Mouse (Mus musculus): ENCODE measurements at regions not wholly inside any gene's neighbourhood (a gene's known extent, or its start where the extent isn't known, plus 50 kb on each side); places are given as distances from the start of the nearest gene placed in this dataset.

DNA sequence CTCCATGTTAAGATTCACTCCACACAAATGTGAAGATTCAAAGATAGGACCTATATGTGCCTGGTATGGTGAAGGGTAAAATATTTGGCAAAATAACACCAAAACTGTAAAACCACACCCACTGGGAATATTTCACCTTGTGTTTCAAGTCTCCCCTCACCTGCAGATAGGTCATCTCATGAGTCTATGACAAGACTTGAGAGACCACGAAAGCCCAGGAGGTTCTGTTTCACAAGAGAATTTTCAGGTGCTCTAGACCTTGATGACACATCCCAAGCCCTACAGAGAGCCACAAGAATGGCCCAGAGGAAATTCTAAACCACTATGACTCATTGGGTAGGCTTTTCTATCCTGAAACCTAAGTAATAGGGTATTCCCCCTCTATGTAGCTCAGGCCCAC, 1322.4 kb upstream of the A1bg start:
- DNase-seq (ENCODE audit: low read depth): no peak

DNA sequence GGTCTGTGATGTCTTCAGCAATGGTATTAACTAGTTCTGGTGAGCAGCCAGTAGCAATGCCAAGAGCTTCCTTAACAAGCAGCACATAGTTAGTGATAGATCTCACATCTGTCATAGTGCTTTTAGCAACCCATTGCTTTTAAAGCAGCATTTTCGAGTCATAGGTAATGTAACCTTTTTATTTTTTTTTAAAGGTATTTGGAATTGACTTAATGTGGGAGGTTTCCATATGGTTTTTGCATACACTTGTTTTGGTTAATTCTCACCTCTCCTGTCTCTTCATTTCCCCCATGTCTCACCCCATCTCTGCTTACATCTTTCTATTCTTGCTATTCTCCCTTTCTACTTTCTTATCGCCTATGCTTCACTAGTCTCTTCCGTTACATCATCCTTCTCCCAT, 1322.0 kb upstream of the A1bg start:
- no peak for DNase-seq (ENCODE audit: low read depth)

DNA sequence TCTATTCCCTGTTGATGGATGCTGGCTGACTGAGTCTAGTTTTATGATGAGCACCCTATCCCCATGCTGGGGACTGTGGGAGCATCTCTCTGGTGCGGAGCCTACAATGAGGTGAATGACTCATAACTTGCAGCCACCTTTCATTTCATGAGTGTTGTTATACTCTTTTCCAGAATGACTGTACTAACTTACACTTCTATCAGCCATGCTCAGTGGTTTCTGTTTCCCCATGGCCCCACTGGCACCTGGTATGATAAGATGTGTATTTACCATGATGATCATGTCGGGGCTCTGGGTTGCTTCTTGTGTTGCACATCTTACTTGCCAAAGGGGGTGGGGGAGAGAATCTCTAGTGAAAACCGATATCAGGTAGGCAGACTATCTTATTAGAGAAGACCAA, 1317.2 kb upstream of the A1bg start:
- DNase-seq (ENCODE audit: low read depth): no peak

DNA sequence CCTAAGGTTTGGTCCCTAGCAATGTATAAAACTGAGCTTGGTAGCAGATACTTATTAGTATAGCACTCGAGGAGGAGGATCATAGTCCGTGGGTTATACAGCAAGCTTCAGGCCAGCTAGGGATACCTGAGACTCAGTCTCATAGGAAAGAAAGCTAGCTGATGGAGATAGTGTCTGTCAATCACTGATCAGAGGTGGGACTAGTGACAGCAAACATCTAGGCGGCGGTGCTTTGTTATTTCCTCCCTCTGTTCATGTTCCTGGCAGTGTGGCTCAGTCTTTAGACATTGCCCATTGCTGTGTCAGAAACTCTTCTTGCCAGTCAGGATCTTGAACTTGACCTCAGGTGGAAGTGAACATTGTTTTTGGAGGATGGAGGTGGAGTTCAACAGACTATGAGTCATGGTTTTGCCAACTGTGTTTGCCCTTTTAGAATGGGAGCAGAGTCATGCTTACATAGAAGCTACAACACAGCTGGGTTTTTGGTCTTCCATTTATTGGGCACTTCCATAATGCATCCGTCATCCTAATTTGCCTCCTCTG, 1315.8 kb upstream of the A1bg start:
- DNase-seq (ENCODE audit: low read depth): no peak

DNA sequence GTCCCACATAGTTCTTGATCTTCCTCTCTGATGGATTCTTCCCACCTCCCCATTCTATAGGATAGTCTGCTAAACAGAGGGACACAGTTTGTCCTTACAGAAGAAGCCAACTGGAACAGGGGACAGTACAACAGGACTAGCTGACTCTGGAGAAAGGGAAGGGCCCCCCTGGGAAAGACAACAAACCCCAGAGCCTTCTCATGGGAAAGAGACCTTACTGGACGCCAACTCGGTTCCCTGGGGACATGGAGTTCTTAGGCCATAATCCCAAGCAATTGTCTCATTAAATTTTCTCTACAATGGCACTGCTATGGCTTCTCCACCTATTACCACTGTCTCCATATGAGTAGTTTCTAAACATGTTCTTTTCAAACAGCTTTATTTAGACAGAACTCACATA, 1313.2 kb upstream of the A1bg start:
- DNase-seq (ENCODE audit: low read depth): no peak

DNA sequence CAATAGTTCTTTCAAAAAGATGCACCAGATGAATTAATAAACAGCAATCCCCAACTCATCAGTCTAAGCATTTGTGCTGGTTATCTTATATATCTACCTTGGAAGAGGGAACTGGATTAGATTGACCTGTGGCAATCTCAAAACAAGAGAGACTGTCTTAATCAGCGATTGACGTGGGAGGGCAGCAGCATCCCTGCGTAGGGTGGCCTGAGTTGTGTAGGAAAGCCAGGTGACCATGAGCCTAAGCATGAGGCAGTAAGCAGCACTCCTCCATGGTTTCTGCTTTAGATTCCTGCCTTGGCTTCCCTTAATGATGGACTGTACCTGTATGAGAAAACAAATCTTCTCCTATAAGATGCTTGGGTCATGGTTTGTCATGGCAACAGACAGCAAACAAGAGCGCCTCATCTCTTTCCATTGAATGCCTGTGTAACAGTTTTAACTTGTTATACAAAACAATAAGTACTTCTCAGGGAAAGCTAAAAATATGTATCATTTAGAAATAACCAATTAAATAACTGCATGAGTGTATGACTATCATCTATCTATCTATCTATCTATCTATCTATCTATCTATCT, 1311.5 kb upstream of the A1bg start:
- no peak for DNase-seq (ENCODE audit: low read depth)

DNA sequence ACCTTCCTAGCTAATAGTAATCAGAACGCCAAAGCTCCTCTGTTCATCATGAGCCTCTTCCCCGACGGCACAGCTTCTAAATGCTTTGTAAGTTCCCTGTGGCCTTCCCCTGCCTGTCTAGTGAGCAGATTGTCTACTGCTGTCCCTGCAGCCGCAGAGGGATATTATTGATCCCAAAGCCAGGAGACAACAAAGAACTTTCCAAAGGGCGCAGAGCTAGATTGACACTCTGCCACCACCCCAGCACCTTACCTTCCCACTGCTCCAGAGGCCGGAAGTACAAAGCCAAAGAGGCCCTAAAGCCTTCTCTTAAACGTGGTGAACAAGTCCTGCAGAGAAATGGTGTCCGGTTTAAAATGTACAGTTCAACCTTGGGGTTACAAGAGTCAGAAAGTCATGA, 1310.3 kb upstream of the A1bg start:
- DNase-seq (ENCODE audit: low read depth): no peak

DNA sequence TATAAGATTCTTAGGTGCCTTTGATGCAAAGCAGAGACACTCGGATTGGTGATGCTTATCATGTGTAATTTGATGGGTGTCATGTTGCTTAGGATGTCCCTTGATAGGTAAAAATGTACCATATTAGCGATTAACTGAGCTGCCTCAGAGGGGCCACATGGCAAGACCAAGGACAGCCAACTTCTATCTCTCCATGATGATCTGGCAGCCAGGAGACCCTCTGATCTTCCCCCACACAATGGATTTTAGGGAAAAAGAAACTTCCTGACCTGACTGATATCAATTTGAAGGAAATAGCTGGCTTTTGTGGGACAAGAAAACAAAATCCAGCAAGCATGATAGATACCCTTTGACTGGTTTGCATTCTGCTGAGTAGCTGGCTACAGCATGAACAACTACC, 1308.9 kb upstream of the A1bg start:
- DNase-seq (ENCODE audit: low read depth): no peak

DNA sequence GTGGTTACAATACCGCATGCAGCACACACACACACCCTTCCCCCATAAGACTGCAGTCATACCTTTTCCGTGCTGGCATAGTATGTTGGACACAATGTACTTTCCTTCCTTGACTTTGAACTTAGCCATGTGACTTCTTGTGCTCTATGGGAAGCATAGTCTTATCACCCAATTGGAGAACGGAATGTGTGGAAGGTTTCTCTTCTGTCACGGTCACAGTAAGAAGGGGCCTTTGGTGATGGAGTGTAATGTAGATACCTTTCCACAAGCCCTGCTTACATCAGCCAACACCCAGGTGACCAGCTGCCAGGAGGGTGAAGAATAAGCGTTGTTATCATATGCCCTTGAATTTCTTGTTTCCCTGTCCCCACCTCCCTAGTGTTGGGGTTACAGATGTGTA, 1308.0 kb upstream of the A1bg start:
- no peak for DNase-seq (ENCODE audit: low read depth)

DNA sequence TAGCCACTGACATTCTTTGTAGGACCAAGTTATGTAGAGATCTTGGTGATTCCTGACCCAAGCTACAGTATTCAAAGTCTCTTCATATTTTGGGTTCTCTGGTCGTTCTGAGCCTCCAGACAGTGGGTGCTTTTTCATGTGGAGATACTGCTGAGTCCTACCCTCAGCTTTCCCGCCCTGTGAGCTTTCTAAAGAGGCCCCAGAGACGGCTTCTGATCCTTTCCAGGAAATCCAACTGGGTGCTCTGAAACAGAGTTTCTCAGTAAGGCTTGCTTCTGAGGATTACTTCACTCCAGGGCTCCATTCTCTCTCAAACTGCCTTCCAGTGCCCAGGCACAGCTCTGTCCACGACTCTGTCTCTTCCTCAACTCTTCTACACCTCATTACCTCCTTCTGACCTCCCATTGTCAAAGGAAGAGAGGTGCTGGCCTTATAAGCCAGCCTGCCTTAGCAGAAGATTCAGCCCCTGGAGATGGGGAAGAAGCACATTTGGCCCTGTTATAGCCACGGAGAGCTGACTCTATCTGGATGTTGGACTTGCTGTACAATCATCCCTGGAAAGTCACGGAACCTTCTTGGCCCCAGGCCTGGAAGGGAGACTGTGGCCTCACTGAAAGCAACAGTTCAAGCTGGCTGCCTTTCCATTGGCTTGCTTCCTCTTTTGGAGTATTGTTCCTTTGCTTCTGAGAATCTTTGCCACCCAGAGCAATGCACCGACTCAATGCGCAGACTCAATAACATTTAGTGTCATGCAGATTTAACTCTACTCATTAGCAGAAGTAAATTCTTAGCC, 1306.9 kb upstream of the A1bg start:
- DNase-seq (ENCODE audit: low read depth): no peak

DNA sequence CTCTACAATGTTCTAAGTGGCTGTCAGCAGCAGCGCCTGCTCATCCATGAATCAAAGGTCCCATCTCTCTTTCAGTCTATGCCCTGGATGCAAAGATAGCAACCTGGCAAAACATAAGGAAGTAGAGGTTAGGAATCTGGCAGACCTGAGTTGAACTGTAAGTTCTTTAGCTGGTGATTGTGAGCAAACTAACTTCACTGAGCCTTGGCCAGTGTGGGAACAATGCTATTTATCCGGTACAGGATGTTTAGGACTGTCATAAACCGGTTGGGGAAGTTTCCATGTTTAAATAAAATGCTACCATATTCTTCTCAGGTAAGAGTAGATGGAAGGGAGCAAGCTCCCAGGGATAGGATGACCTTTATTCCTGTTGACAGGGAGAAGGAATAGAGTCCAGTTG, 1306.2 kb upstream of the A1bg start:
- DNase-seq (ENCODE audit: low read depth): no peak

DNA sequence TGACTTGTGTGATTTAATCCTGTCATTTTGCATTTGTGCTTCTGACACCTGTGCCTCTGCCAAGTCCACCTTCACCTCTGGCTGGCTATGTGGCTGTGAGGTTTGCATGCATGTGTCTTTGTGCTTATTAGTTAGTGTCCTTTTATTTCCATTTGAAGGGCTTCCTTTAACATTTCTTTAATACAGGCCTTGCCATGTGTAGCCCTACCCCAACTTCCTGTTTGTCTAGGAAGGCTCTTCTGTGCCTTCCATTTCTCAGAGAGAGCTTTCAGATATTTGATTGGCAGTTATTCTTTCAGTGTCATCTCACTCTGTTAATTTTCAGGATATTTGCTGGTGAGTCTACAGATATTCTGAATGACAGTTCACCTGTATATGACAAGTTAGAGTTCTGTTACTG, 1302.0 kb upstream of the A1bg start:
- no peak for DNase-seq (ENCODE audit: low read depth)

DNA sequence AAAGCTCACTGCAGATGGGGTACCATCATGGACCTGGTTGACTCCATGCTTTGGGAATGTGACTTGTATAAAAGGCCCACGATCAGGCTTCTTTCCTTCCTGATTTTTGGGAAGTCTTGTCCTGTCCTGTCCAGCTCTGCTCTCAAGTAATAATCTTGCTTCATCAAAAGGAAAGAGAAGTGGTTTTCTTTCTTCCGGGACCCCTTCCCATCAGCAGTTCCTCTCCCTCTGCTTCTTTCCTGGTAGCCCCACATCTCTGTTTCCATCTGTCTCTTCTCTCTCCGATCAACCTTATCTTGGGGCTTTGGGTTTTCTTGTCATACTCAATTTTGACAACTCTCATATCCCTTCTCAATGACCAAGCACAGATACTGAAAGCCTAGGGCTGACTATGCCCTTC, 1301.4 kb upstream of the A1bg start:
- no peak for DNase-seq (ENCODE audit: low read depth)

DNA sequence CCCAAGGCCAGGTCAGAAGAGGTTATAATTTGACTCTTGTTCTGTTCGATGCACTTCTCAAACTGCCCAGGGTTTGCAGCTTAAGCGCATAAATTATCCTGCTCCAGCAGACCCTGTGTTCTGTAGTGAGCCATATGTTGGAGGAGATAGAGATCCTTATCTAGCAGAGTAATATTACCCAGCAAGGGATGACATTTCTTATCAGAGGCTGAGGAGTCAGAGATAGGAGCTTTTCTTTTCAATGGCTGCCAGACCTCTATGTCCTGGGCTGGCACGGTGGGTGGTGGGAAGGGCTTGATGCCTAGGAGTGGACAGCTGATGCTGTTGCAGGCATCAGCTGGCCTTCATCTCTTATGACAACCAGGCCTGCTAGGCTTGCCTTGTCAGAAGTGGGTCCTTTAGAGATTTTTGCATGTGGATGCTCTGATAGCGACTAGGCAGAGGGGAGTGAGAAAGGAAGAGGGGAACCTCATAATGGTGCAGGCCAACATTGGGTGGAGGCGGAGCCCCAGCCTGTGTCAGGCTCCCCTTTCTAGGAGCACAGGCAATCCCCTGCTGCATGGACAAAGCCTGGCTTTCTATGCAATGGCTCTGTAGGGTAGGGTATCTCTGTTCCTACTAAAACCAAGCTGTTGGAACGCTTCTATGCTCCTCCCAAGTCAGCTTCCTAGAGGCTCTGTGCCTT, 1300.5 kb upstream of the A1bg start:
- DNase-seq (ENCODE audit: low read depth): no peak

DNA sequence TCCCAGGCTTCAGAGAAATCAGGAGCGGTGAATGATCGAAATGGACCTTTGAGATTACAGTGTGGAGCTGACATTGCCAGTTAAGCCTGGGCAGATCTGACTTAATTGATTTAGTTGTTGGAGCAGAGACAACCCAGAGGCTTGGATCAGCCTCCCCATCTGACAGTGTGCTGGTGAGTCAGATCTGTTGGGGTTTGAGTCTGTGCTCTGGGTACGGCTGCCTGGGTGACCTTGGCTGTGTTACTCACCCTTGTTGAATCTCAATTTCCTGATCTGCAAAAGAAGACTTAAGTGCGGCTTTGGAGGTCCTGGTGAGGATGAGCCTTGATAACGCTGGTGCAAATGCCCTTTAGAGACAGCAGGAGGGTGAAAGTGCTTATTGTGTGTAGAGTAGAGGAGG, 1299.9 kb upstream of the A1bg start:
- no peak for DNase-seq (ENCODE audit: low read depth)

DNA sequence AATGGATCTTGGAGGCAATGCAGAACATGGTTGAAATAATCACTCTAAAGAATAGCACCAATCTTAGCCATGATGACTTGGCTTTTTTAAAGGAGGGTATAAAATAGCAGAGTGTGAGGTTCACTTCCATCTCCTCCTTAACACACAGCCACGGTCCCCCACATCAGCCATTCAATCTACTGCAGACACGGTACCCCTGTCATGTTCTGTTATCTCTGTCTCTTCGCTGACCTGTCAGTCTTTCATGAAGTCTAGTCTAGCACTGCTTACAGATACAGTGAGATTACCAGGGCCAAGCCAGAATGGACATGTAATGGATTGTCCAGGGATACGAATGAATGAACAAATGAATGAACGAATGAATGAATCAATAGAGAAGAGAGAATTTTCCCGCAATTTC, 1299.4 kb upstream of the A1bg start:
- no peak for DNase-seq (ENCODE audit: low read depth)

DNA sequence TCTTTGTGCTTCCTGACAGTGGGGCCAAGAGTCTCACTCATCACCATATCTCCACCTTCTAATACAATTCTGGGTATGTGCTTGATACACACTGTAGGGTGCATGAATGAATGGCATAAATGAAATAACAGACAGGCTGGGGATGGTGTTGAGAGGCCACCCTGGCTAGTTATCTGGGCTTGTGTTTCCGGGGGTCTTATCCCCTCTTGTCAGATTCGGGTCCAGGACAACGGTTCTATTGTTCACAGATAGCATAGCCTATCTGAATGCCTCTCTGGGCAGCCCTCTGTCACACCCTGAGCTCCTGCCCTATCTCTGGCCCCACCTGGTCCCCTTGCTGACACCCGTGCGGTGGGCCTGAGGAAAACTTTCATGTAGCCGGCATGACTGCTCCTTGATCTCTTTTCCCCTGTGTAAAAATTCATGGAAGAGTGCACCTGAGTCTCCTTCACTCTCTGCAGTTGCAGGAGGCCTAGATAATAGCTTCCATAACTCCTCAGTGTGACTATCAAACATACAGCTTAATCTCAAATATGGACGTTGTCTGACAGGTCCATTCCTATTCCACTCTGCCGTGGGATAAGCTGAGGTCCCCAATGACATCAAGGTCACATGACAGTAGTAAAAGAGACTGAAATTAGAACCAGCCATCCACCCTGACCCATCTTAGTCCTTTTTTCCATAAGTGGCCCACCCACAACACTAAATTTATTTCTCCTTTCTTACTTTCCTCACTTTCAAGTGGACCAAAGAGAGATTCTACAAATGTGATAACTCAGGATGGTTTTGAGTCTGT, 1298.4 kb upstream of the A1bg start:
- no peak for DNase-seq (ENCODE audit: low read depth)

DNA sequence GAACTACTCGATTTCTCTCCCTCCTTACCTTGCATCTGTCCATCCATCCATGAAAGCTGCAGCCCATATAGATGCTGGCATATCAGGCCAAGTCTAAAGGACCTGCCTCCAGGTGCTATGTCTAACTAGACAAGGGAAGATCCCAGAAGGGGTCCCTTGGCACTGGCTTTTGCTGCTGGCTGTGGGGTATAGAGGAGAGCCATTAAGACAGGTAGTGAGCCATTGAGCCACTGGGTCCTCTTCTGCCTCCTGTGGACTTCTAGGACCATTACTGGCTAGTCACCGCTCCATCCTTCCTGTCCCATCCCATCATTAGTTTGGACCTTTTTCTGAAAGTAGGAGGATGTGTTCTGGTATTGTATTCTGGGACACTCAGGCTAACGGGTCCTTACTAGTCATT, 1297.8 kb upstream of the A1bg start:
- DNase-seq (ENCODE audit: low read depth): no peak

DNA sequence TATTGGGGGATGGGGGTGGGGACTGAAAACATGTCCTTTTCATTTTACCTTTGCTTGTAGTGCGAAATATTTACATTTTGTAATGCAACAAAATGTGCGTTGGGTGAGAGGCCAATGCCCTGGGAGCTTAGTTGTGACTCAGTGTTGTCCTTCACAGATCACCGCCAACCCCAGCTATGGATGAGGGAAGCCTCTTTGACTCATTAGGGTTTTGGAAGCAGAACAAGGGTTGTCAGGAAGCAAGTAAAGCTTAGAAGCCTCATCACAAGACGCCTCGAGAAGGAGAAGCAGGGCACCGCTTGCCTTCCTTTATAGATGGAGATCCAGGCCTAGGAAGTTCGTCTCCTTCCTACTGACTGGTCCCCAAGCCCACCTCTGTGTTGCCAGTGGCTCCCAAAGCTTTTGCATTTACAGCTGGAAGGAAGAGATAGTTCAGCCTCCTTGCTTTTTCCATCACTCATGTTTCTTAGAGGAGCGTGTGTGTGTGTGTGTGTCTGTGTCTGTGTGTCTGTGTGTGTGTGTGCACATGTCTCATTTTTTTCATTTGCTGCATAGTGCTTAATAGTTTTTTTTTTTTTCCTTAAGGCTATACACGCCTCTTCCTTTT, 1297.2 kb upstream of the A1bg start:
- no peak for DNase-seq (ENCODE audit: low read depth)

DNA sequence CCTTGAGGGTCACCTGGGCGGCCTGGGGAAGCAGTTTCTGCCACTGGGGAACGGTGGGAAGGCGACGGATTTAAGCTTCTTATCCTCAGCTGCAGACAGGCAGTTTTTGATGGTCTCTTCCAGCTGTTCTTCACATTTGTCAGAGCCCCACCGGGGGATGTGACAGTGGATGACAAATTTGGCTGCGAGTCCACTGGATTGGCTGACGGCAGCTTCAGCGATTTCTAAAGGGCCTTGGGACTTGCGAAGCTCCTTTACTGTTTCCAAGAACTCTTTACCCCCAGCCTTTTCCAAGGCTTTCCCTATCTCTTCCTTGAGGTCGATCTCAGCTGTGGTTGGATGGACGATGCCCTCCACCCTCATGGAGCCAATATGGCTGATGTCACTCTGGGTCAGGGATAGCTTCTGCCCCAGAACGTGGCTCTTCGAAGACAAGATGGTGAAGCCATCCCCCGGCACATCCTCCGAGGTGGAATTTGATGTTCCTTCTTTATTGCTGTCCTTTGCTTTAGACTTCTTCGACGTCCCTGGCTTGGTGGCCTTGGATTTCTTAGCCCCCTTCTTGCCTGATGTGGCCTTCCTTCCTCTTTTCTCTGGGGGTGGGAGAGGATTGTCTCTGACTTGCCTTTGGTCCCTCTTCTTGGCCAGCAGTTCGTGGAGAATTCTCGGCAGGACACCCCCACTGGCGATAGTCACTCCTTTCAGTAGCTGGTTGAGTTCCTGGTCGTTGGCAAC, 1295.7 kb upstream of the A1bg start:
- DNase-seq (ENCODE audit: low read depth): no peak

All from c-Kit-positive CD71-negative TER-119-negative erythroid progenitor cells, embryonic 14.5 days (primary cell).